Mouse (Mus musculus) v-Abl transformed pro-B cells (cell line): ENCODE results near the gene Lrrc29.

Experiments used
- in situ Hi-C, 2 experiments: fragments of 400-800 bp; cut with MboI; formaldehyde crosslinking; loops; one replicate each; pipeline ENCODE4 v1.15.1; 2025; ENCODE audit not compliant: unreplicated experiment in 2 of 2

Lrrc29 gene

DNA sequence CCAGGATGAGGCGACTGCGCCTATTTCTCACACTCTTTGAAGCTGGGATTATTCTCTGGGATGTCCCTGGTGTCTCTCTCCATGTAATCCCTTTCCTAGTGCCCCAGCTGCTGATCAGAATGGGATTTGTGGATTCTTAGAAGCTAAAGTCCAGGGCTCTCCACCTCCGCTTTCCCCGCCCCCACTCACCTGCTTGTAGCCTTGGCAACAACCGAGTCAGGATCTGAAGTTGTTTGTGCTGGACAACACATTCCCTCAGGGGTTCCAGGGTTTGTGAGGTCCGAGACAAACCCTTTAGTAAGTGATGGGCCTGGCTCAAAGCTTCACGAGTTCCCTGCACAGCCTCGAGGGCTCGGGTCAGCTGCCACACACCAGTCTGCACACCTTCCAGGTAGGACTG is 31.3 kb downstream of the Lrrc29 start:
- in situ Hi-C loops: loop anchor here (5.0 kb wide), 3 partner anchors 53 to 642 kb away; partner anchors contain the start of genes Fhod1 (in 1 of the 2) and Slc9a5 (in 1 of the 2)

DNA sequence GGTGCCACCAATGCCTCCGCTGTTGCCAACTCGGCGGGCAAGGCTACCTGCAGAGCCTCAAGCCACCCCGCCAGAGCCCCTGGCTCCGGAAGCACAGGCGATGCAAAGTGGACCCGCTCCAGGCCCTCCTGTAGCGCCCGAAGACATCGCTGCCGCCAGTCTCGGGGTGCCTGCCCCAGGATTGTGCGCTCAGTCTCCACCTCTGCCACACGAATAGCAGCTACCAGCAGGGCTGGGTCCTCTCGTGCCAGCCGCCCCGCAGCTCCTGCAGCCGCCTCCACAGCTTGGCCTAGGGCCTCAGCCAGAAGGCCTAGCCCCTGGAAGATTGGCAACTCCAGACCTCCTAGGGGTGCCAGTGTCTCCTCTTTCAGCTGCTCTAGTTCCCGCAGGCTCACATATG is 32.7 kb downstream of the Lrrc29 start:
- in situ Hi-C loops: loop anchor here (5.0 kb wide), 3 partner anchors 54 to 641 kb away; partner anchors contain the start of genes Fhod1 (in 1 of the 2) and Slc9a5 (in 1 of the 2)

DNA sequence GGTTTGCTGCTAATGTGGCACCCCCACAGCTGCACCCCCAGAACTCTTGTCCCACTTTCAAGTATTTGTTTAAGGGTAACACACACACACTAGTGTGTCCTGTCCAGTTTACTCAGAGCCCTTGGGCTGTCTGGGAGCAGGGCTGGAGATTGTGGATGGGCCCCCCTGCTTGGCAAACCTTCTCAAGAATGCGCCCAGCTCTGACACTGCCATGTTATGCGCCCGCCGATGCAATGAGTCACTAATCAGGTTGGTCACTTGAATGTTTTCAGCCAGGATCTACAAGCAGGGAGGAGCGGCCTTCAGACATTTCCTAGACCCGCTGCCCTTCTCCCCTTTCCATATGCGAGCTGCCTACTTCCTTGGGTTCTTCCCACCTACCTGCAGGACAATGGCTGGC is 33.6 kb downstream of the Lrrc29 start:
- in situ Hi-C loops: loop anchor here (5.0 kb wide), 3 partner anchors 55 to 640 kb away; partner anchors contain the start of genes Fhod1 (in 1 of the 2) and Slc9a5 (in 1 of the 2)

DNA sequence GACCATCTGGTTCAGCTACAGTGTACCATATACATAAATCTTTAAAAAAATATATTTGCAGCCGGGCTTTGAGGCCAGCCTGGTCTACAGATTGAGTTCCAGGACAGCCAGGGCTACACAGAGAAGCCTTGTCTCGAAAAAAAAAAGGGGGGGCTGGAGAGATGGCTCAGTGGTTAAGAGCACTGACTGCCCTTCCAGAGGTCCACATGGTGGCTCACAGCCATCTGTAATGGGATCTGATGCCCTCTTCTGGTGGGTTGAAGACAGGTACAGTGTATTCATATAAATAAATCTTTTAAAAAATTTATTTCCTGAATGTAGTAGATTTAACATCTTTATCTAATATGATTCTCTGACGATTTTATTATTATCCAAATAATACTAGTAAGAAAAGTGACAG is 34.3 kb downstream of the Lrrc29 start:
- in situ Hi-C loops: loop anchor here (5.0 kb wide), 3 partner anchors 55 to 640 kb away; partner anchors contain the start of genes Fhod1 (in 1 of the 2) and Slc9a5 (in 1 of the 2)

DNA sequence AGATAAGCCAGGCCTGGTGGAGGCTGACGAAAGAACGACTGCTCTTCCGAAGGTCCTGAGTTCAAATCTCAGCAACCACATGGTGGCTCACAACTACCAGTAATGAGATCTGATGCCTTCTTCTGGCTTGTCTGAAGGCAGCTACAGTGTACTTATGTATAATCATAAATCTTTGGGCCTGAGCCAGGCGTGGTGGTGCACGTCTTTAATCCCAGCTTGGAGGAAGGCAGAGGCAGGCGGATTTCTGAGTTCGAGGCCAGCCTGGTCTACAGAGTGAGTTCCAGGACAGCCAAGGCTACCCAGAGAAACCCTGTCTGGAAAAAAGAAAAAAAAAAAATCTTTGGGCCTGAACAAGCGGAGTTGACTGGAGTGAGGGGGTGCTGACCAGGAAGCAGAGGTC is 34.7 kb downstream of the Lrrc29 start:
- in situ Hi-C loops: loop anchor here (5.0 kb wide), 3 partner anchors 56 to 639 kb away; partner anchors contain the start of genes Fhod1 (in 1 of the 2) and Slc9a5 (in 1 of the 2)

DNA sequence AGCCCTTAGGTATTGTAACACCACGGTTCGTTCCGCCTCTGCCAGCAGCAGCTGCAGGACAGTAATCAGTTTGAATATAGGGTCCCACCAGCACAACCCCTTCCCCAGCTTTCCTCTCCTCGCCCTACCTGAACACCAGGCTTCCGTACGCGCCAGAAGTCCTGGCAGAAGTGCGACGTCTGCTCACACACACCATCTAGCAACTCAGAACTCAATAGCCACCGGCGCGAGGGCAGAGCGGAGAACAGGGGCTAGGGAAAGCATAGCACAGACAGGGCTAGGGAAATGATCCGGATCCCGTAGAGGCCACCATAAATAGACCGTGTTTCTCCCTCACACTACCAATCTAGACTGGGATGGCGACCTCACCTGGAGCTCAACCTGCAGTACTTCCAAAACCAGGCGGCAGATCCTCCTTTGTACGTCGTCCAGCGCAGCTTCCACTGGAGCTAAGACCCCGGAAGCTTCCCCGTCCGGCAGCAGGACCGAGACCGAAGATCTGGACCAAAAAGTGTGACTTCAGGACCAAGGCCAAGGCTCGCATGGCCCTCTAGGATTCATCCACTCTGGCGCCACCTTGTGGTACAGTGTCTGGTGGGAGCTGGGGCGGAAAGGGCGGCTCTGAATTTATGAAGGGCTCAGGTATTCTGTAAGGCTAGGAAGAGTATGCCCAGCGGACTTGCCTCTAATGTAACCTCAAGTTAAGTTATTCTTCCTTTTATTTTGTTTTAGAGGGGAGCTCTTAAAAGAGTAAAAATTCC is 35.3 kb downstream of the Lrrc29 start:
- in situ Hi-C loops: loop anchor here (5.0 kb wide), 3 partner anchors 57 to 638 kb away; partner anchors contain the start of genes Fhod1 (in 1 of the 2) and Slc9a5 (in 1 of the 2)

DNA sequence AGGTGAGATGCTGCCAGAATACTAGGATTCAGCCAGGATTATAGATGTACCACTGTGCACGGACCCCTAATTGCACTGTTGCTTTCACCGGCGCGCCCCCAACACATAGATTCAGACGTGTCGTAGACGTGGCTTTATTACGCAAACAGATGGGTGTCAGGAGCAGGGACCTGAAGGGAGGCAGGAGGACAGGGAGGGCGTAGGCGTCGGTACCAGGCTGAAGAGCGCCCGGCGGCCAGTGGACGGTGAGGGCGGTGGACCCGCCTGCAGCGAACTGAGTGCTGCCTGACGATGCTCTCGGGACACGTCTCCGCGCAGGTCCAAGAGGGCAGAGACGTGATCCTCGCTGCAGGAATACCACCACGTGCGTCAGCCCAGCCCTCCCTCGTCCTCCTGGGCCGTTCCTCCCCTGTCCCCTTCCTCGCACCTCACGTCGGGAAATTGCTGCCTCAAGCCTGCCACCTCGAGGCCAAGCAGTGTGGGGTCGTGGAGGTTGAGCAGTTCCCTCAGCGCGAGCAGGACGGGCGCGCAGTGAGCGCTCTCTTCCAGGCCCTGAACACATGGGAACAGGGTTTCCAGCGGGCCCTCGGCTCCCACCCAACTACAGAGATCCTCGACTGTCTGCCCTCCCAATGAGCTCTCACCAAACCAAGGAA is 36.1 kb downstream of the Lrrc29 start, which contains the start of gene 4931428F04Rik:
Gene 4931428F04Rik, minus strand, starts transcription at position 60 of the 656 bp plus-strand sequence.
- in situ Hi-C loops: loop anchor here (5.0 to 10.0 kb wide), 7 partner anchors 38 to 638 kb away; partner anchors contain the start of genes D230025D16Rik (in 1 of the 2), Fhod1 (in 1 of the 2) and Slc9a5 (in 1 of the 2)

DNA sequence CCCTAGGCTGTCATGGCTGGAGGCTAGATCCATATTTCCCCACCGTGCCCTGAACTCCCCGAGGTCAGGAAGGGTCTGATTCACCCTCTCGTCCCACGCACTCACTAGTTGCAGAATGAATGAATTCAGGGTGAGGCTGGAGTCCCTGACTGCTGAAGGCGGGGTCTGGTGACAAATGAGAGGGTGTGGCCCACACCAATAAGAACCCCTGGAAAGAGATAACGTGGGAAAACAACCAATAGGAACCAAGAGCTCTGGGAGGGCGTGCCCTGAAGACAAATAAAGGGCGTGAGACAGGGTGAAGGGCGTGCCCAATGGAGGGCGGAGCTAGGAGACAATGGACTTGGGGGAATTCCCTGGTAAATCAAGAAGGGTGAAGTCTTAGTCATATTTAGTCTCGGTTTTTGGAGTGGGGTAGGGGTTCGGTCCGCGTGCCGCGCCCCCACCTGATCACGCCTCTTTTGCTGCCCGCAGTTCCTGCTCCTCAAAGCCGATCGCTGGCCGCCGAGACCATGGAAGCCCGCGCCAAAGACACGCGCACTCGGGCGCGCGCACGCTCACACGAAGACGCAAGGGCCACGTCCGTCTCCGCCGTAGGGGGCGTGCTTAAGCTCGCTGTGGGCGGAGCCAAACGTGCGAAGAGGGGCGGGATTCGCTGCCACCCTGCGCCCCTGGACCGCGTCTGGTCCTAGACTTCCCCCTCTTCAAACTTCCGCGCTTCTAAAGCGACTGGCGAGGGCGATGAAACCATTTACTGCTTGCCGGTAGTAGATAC is 36.9 kb downstream of the Lrrc29 start:
- in situ Hi-C loops: loop anchor here (5.0 to 10.0 kb wide), 4 partner anchors 37 to 167 kb away; partner anchors contain the start of gene D230025D16Rik (in 1 of the 2)

DNA sequence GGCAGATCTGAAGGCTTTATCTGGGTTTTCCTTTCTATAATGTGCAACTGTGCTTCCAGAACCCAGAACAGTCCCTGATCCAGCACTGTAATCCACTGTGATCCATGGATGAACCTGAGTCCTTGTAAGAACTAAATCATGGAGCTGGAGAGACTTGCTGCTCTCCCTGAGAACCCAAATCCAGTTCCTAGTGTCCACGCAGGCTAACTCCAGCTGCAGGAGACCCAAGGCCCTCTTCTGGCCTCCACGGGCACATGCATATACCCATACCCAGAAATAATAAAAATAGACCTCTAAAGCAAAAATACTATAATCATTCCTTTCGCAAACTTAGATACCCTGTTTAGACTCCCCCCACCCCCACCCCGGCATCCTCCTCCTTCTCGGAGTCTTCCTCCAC is 37.8 kb downstream of the Lrrc29 start:
- in situ Hi-C loops: loop anchor here (5.0 to 10.0 kb wide), 4 partner anchors 36 to 166 kb away; partner anchors contain the start of gene D230025D16Rik (in 1 of the 2)

DNA sequence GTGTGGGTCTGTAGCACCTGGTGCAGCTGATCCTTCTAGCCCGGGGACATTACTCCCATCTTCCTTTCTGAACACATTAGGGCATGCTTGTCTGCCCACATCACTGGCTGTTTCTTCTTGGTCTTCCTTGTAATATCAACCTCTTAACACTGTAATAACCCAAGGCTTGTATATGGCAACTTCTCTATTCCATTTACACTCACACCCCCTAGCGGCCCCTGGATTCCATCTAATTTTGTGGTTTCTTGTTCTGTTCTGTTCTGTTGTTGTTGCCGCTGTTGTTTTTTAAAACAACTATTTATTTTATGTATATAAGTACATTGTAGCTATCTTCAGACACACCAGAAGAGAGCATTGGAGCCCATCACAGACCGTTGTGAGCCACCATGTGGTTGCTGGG is 39.2 kb downstream of the Lrrc29 start:
- in situ Hi-C loops: loop anchor here (5.0 to 10.0 kb wide), 4 partner anchors 35 to 165 kb away; partner anchors contain the start of gene D230025D16Rik (in 1 of the 2)

DNA sequence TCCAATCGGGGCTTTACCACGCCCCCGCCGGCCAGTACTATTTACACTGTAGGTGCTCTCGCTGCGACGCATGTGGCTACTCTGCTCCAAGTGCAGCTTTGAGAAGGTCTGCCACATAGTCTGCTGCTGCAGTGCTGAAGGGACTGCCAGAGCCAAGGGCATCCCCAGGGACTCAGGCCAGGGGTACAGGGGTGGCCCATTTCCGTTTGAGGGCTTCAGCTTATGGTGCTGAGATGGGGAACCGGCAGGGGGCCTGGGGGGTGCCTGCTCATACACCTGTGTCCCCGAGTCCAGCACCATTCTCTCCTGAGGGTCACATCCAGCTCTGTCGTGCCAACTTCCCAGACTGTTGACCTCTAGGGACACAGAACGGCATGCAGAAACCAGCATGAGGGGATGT is 40.6 kb downstream of the Lrrc29 start:
- in situ Hi-C loops: loop anchor here (5.0 to 10.0 kb wide), 4 partner anchors 33 to 163 kb away; partner anchors contain the start of gene D230025D16Rik (in 1 of the 2)

DNA sequence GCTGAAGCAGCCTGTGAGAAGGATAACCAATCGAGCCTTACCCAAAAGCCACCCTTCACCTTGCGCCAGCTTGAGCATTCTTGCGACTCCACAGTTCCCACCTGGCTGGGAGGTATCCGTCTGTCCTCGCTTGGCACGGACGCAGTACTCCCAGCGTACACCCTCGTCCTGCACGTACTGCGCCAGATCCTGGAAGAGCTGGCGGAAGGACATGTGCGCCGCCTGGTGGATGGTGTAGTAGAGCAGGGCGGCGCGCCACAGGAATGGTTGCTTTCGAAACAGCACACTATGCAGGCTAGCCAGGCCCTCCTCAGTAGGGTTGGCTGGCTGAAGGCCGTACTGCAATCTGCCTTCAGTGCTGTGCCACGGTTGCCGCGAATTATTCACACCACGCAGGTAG is 43.0 kb downstream of the Lrrc29 start:
- in situ Hi-C loops: loop anchor here (5.0 to 10.0 kb wide), 2 partner anchors 58 to 161 kb away; partner anchors contain the start of gene D230025D16Rik (in 1 of the 2)

DNA sequence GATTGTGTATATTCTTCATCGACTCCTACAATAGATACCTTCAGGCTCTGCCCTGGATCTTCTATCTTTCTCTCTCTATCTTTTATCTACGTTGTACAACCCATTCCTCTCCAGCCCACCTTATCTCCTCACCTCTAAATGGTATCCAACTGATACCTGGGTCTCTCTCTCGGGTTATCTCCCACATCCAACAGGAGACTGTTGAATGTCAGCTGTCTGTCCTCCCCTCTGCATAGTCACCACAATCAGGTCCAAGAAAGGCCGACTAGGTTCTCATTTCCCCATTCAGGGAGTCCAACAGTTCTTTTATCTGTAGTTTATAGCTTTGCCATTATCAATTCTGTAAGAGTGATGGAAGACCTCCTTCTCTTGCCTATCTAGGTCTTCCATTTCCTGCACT is 43.8 kb downstream of the Lrrc29 start:
- in situ Hi-C loops: loop anchor here (5.0 to 10.0 kb wide), 2 partner anchors 57 to 160 kb away; partner anchors contain the start of gene D230025D16Rik (in 1 of the 2)

DNA sequence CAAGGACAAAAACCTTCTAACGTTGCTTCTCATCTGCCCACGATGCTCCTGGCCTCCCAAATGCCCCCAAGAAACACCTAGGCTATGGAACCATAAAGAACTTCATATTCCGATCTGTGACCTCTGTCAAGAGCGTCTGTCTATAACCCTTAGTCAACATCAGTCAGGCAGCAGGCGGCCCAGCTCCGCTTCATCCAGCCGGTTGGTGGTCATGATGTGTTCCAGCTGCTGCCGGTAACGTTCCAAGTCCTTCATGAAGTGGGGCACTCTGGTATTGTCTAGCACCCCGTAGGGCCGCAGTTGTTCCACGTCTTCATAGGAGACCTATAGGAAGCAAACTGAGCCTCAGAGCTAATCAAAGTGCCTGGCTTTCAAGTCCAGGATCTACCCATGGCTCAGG is 44.3 kb downstream of the Lrrc29 start:
- in situ Hi-C loops: loop anchor here (5.0 to 10.0 kb wide), 2 partner anchors 57 to 160 kb away; partner anchors contain the start of gene D230025D16Rik (in 1 of the 2)

DNA sequence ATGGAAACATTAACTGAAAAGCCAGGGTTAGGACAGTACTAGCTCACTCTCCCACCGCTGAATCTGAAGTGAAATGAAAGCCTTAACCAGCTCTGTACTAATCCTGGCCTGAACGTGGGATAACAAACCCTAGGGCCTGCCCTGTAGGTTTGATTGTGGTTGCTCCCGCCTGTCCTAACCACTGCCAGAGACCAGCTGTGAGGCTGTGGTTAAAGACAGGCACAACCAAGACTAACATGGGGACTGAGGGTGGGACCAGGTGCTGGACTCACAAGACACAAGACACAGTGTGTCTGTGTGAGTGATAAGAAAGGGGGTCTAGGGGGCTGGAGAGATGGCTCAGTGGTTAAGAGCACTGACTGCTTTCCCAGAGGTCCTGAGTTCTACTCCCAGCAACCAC is 45.5 kb downstream of the Lrrc29 start:
- in situ Hi-C loops: loop anchor here (5.0 to 10.0 kb wide), 2 partner anchors 56 to 158 kb away; partner anchors contain the start of gene D230025D16Rik (in 1 of the 2)

DNA sequence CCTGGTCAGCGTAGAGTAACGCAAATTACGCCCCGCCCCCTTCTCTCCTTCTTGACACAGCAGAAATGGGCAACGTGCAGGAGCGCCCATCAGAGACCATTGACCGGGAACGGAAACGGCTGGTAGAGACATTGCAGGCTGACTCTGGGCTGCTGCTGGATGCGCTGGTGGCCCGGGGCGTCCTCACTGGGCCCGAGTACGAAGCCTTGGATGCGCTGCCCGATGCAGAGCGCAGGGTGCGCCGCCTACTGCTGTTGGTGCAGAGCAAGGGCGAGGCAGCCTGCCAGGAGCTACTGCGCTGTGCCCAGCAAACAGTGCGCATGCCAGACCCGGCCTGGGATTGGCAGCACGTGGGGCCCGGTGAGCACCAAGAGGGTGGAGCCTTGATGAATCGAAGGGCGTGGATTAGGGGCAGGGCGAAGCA is 47.2 kb downstream of the Lrrc29 start:
- in situ Hi-C loops: no loop called here

DNA sequence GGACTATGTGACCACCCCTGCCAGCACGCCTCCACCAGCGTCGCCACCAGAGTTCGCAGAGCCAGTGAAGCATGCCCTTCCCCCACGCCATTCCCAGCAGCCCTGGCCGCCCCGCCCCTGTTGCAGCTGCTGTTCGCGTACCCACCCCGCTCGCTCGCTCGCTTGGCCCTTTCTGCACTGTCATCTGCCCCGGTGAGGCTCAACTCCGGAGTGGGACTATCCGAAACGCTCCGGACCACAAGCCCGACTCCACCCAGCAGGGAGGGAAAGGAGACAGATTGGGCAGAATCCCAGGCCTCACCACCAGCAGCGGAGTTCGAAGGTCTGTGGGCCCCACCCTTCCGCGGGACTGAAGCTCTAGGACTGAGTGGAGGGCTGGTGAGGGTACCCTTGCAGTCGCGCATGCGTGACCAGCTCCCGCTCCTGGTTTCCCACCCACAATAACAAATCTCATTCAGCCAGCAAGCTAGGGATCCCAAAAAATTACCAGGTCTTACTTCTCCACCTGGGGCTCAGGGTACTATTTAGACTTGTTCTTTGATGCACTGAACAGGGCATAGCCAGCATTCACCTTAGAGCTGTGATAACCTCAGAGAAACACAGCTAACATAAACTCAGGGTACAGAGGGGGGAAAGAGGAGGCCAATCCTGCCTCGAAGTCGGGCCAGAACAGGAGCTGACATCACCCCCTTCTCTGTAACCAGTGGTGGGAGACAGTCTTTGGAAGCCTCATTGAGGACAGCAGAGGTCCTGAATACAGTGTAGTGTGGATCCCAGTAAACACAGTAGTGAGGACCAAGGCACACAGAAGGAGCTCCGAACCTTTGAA is 49.6 kb downstream of the Lrrc29 start:
- in situ Hi-C loops: no loop called here

DNA sequence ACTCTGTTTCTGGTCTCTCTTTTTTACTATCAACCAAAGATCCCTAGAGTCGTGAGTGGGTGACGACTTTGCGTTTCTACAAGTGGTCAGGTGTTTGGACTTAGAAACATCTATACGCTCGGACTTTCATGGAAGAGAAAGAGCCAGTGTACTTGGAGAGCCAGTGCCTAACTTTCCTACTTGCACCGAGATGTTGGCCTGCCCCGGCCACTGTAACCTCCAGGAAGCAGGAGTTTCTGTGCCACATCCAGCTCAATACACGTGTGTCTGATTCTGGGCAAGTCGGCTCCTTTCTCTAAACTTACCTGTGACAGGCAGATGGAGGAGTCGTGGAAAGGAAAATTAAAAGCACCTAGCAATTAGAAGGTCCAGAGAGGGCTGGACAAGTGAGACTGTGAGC is 50.2 kb downstream of the Lrrc29 start, which contains the start of gene Nol3:
Gene Nol3, plus strand, starts transcription at position 301 of the 400 bp plus-strand sequence.
- in situ Hi-C loops: no loop called here
